15 mouse cellular contexts compared by ENCODE assay signal in genomic region chr2:174470786-174471405, GRCm38 (mm10). TPM values are rescaled to one million over a fixed set of nuclear protein-coding genes. Genes with fewer than 3 reads are reported as not detected.
DNase-seq lines count a peak whose midpoint lies in the region; ATAC-seq and TF ChIP-seq lines count a peak whose summit lies in the region.
"Had no signal": no experiment of that assay in that cellular context is flagged by ENCODE, and none has a peak within 500 bp of the region (broad histone marks: within the 10 kb centered on the region; RNA-seq: fewer than 3 reads in every experiment).

No protein-coding gene starts in this region.

- no peaks in the 10 kb centered on the region for H3K27me3 ChIP-seq in embryonic facial prominence, embryonic 15.5 days
- H3K27me3 ChIP-seq in embryonic facial prominence, embryonic 10.5 days (replicated peaks; ENCODE audit: low read depth, poor library complexity, severe bottlenecking) = no peaks in the 10 kb centered on the region
- H3K27me3 ChIP-seq in hindbrain, embryonic 13.5 days = no peaks in the 10 kb centered on the region
- no peaks in the 10 kb centered on the region for H3K27me3 ChIP-seq in hindbrain, embryonic 11.5 days (ENCODE audit: control insufficient read depth, insufficient read depth, low read length)
- H3K27me3 ChIP-seq in intestine, embryonic 15.5 days (replicated peaks) = no peaks in the 10 kb centered on the region
- no peaks in the 10 kb centered on the region for H3K27me3 ChIP-seq in liver, postnatal 0 days (ENCODE audit: insufficient read depth, low read length)

- H3K36me3 ChIP-seq in embryonic facial prominence, embryonic 15.5 days = peaks cover 27% of the 10 kb centered on the region
- peaks cover 61% of the 10 kb centered on the region for H3K36me3 ChIP-seq in embryonic facial prominence, embryonic 10.5 days (replicated peaks)
- peaks cover 26% of the 10 kb centered on the region for H3K36me3 ChIP-seq in hindbrain, embryonic 13.5 days
- H3K36me3 ChIP-seq in hindbrain, embryonic 11.5 days (ENCODE audit: control insufficient read depth, insufficient read depth, low read length) = no peaks in the 10 kb centered on the region
- H3K36me3 ChIP-seq in intestine, embryonic 15.5 days = peaks cover 12% of the 10 kb centered on the region; the same call in 1 of the 2 replicates
- peaks cover 32% of the 10 kb centered on the region for H3K36me3 ChIP-seq in liver, postnatal 0 days (replicated peaks; ENCODE audit: insufficient read depth, low read length)

- no peak for DNase-seq in embryonic facial prominence, embryonic 10.5 days (ENCODE audit: low spot score)
- DNase-seq in hindbrain, embryonic 11.5 days (ENCODE audit: low spot score) = no peak
- no peak for DNase-seq in liver, postnatal 0 days
- no peak for DNase-seq in left cerebral cortex, postnatal 36 days (ENCODE audit: low spot score in 2 of 2)
- no peak for DNase-seq in kidney, postnatal 14 days
- DNase-seq: cerebellum, postnatal 25 days; gastrocnemius, postnatal 25 days; kidney, postnatal 10 days; lung, postnatal 36 days; midbrain, embryonic 14.5 days; thymus, adult 2 months had no signal

- TF ChIP-seq EP300 in liver, postnatal 0 days (IDR thresholded peaks at IDR 0.05; ENCODE audit: low read depth) = no peak

- 91% methylated on average over 7 of the region's 7 CpGs for WGBS in embryonic facial prominence, embryonic 15.5 days
- 92% methylated on average over 7 of the region's 7 CpGs for WGBS in embryonic facial prominence, embryonic 10.5 days
- WGBS in hindbrain, embryonic 13.5 days = 96% methylated on average over 7 of the region's 7 CpGs
- WGBS in hindbrain, embryonic 11.5 days = 95% methylated on average over 7 of the region's 7 CpGs
- WGBS in intestine, embryonic 15.5 days = 90% methylated on average over 7 of the region's 7 CpGs
- WGBS in liver, postnatal 0 days (ENCODE audit: insufficient replicate concordance) = 79% methylated on average over 7 of the region's 7 CpGs

- no peak for ATAC-seq in embryonic facial prominence, embryonic 15.5 days (ENCODE audit: insufficient number of reproducible peaks, low FRiP score, low TSS enrichment, low read depth)
- ATAC-seq in hindbrain, embryonic 13.5 days (ENCODE audit: low FRiP score) = no peak
- no peak for ATAC-seq in hindbrain, embryonic 11.5 days (ENCODE audit: low FRiP score)
- no peak for ATAC-seq in intestine, embryonic 15.5 days
- ATAC-seq in liver, postnatal 0 days = no peak

- intact Hi-C loops in left cerebral cortex, postnatal 36 days (cut with DNase I) = no loop called here

- H3K4me2 ChIP-seq in embryonic facial prominence, embryonic 15.5 days (replicated peaks) = 0 out of 2 replicates have a peak overlapping the region, but pooled peaks have one; percentile 9
- no peak overlapping the region for H3K4me2 ChIP-seq in hindbrain, embryonic 13.5 days
- H3K4me2 ChIP-seq in hindbrain, embryonic 11.5 days (replicated peaks; ENCODE audit: low read depth, low read length) = no peak overlapping the region
- peak overlapping the region; percentile 83 for H3K4me2 ChIP-seq in intestine, embryonic 15.5 days (replicated peaks)
- peak overlapping the region; percentile 94 for H3K4me2 ChIP-seq in liver, postnatal 0 days (ENCODE audit: low read depth, low read length)

- TF ChIP-seq CTCF in liver, postnatal 0 days (IDR thresholded peaks at IDR 0.05; ENCODE audit: low read depth) = no peak

- no peaks in the 10 kb centered on the region for H3K9me3 ChIP-seq in embryonic facial prominence, embryonic 15.5 days (replicated peaks)
- no peaks in the 10 kb centered on the region for H3K9me3 ChIP-seq in embryonic facial prominence, embryonic 10.5 days
- no peaks in the 10 kb centered on the region for H3K9me3 ChIP-seq in hindbrain, embryonic 13.5 days
- no peaks in the 10 kb centered on the region for H3K9me3 ChIP-seq in hindbrain, embryonic 11.5 days (ENCODE audit: control insufficient read depth, low read length)
- H3K9me3 ChIP-seq in intestine, embryonic 15.5 days = no peaks in the 10 kb centered on the region
- no peaks in the 10 kb centered on the region for H3K9me3 ChIP-seq in liver, postnatal 0 days (ENCODE audit: low read length)

- H3K4me1 ChIP-seq in embryonic facial prominence, embryonic 15.5 days = peaks cover 14% of the 10 kb centered on the region
- peaks cover 15% of the 10 kb centered on the region for H3K4me1 ChIP-seq in embryonic facial prominence, embryonic 10.5 days
- H3K4me1 ChIP-seq in hindbrain, embryonic 13.5 days (replicated peaks) = peaks cover 18% of the 10 kb centered on the region
- H3K4me1 ChIP-seq in hindbrain, embryonic 11.5 days (replicated peaks; ENCODE audit: control insufficient read depth, insufficient read depth, low read length) = 0 out of 2 replicates have a peak, but pooled peaks cover 2% of the 10 kb centered on the region
- H3K4me1 ChIP-seq in intestine, embryonic 15.5 days (replicated peaks) = 0 out of 2 replicates have a peak, but pooled peaks cover 25% of the 10 kb centered on the region
- peaks cover 31% of the 10 kb centered on the region for H3K4me1 ChIP-seq in liver, postnatal 0 days (ENCODE audit: insufficient read depth)

- no peak overlapping the region for H3K4me3 ChIP-seq in embryonic facial prominence, embryonic 15.5 days (replicated peaks)
- no peak overlapping the region for H3K4me3 ChIP-seq in embryonic facial prominence, embryonic 10.5 days
- no peak overlapping the region for H3K4me3 ChIP-seq in hindbrain, embryonic 13.5 days
- no peak overlapping the region for H3K4me3 ChIP-seq in hindbrain, embryonic 11.5 days (ENCODE audit: low read depth, low read length)
- no peak overlapping the region for H3K4me3 ChIP-seq in intestine, embryonic 15.5 days (replicated peaks)
- H3K4me3 ChIP-seq in liver, postnatal 0 days (ENCODE audit: low read depth, low read length) = peak overlapping the region; percentile 86

- no peak overlapping the region for H3K9ac ChIP-seq in embryonic facial prominence, embryonic 15.5 days
- H3K9ac ChIP-seq in hindbrain, embryonic 13.5 days = 0 out of 2 replicates have a peak overlapping the region, but pooled peaks have one; percentile 9
- no peak overlapping the region for H3K9ac ChIP-seq in hindbrain, embryonic 11.5 days (ENCODE audit: low read depth, low read length)
- H3K9ac ChIP-seq in intestine, embryonic 15.5 days = no peak overlapping the region
- no peak overlapping the region for H3K9ac ChIP-seq in liver, postnatal 0 days (replicated peaks)

- no peak overlapping the region for H3K27ac ChIP-seq in embryonic facial prominence, embryonic 15.5 days (replicated peaks)
- no peak overlapping the region for H3K27ac ChIP-seq in embryonic facial prominence, embryonic 10.5 days (replicated peaks)
- no peak overlapping the region for H3K27ac ChIP-seq in hindbrain, embryonic 13.5 days
- no peak overlapping the region for H3K27ac ChIP-seq in hindbrain, embryonic 11.5 days (ENCODE audit: low read depth, low read length)
- H3K27ac ChIP-seq in intestine, embryonic 15.5 days = no peak overlapping the region
- 0 out of 2 replicates have a peak overlapping the region, but pooled peaks have one; percentile 13 for H3K27ac ChIP-seq in liver, postnatal 0 days (ENCODE audit: low read depth)

RNA-seq across cellular contexts. Expression of gene Prelid3b, which starts 2.0 kb away (rescaled TPM):
- 109 and 111 TPM in 2 replicates for polyA plus RNA-seq in embryonic facial prominence, embryonic 15.5 days (2015; fragmentation: Nextera tagmentation; extraction: Ambion mirVana)
- polyA plus RNA-seq in embryonic facial prominence, embryonic 10.5 days (2016; fragmentation: Nextera tagmentation; extraction: Ambion mirVana) = 121 and 133 TPM in 2 replicates
- polyA plus RNA-seq in hindbrain, embryonic 13.5 days (2015; fragmentation: Nextera tagmentation; extraction: Ambion mirVana) = 111 and 114 TPM in 2 replicates
- polyA plus RNA-seq in hindbrain, embryonic 11.5 days (2014; fragmentation: Nextera tagmentation; extraction: Ambion mirVana) = 130 and 141 TPM in 2 replicates
- 125 and 127 TPM in 2 replicates for polyA plus RNA-seq in intestine, embryonic 15.5 days (2015; fragmentation: Nextera tagmentation; extraction: Ambion mirVana)
- 68.6 and 72.3 TPM in 2 replicates for polyA plus RNA-seq in liver, postnatal 0 days (2015; fragmentation: Nextera tagmentation; extraction: Ambion mirVana)
- total RNA-seq in left cerebral cortex, postnatal 36 days (2021) = 10 to 100 TPM; 48.0 to 50.3 TPM

RNA-seq across cellular contexts. Expression of gene Atp5e, which starts 7.0 kb away (rescaled TPM):
- 730 and 783 TPM in 2 replicates for polyA plus RNA-seq in embryonic facial prominence, embryonic 15.5 days (2015; fragmentation: Nextera tagmentation; extraction: Ambion mirVana)
- 555 and 612 TPM in 2 replicates for polyA plus RNA-seq in embryonic facial prominence, embryonic 10.5 days (2016; fragmentation: Nextera tagmentation; extraction: Ambion mirVana)
- polyA plus RNA-seq in hindbrain, embryonic 13.5 days (2015; fragmentation: Nextera tagmentation; extraction: Ambion mirVana) = 832 and 843 TPM in 2 replicates
- 686 and 740 TPM in 2 replicates for polyA plus RNA-seq in hindbrain, embryonic 11.5 days (2014; fragmentation: Nextera tagmentation; extraction: Ambion mirVana)
- 746 and 850 TPM in 2 replicates for polyA plus RNA-seq in intestine, embryonic 15.5 days (2015; fragmentation: Nextera tagmentation; extraction: Ambion mirVana)
- 528 and 545 TPM in 2 replicates for polyA plus RNA-seq in liver, postnatal 0 days (2015; fragmentation: Nextera tagmentation; extraction: Ambion mirVana)
- total RNA-seq in left cerebral cortex, postnatal 36 days (2021) = 100 to 1,000 TPM; 278 to 343 TPM

RNA-seq across cellular contexts. Expression of gene Tubb1, which starts 20.4 kb away (rescaled TPM):
- polyA plus RNA-seq in embryonic facial prominence, embryonic 15.5 days (2015; fragmentation: Nextera tagmentation; extraction: Ambion mirVana) = 0.83 and 1.1 TPM in 2 replicates
- polyA plus RNA-seq in embryonic facial prominence, embryonic 10.5 days (2016; fragmentation: Nextera tagmentation; extraction: Ambion mirVana) = 4.3 and 5.2 TPM in 2 replicates
- polyA plus RNA-seq in hindbrain, embryonic 13.5 days (2015; fragmentation: Nextera tagmentation; extraction: Ambion mirVana) = 1.0 and 1.9 TPM in 2 replicates
- polyA plus RNA-seq in hindbrain, embryonic 11.5 days (2014; fragmentation: Nextera tagmentation; extraction: Ambion mirVana) = 5.3 and 5.7 TPM in 2 replicates
- 1.1 and 1.4 TPM in 2 replicates for polyA plus RNA-seq in intestine, embryonic 15.5 days (2015; fragmentation: Nextera tagmentation; extraction: Ambion mirVana)
- polyA plus RNA-seq in liver, postnatal 0 days (2015; fragmentation: Nextera tagmentation; extraction: Ambion mirVana) = 21.4 and 26.4 TPM in 2 replicates
- total RNA-seq in left cerebral cortex, postnatal 36 days (2021) = under 1 TPM in 1 of 2 experiments, not detected in 1; 0.22 TPM
- total RNA-seq: hematopoietic stem cell, adult 5-6 weeks had no signal

RNA-seq across cellular contexts. Expression of gene Ctsz, which starts 32.1 kb away (rescaled TPM):
- polyA plus RNA-seq in embryonic facial prominence, embryonic 15.5 days (2015; fragmentation: Nextera tagmentation; extraction: Ambion mirVana) = 215 and 224 TPM in 2 replicates
- polyA plus RNA-seq in embryonic facial prominence, embryonic 10.5 days (2016; fragmentation: Nextera tagmentation; extraction: Ambion mirVana) = 92.6 and 95.4 TPM in 2 replicates
- 80.8 and 81.5 TPM in 2 replicates for polyA plus RNA-seq in hindbrain, embryonic 13.5 days (2015; fragmentation: Nextera tagmentation; extraction: Ambion mirVana)
- polyA plus RNA-seq in hindbrain, embryonic 11.5 days (2014; fragmentation: Nextera tagmentation; extraction: Ambion mirVana) = 90.2 and 93.7 TPM in 2 replicates
- polyA plus RNA-seq in intestine, embryonic 15.5 days (2015; fragmentation: Nextera tagmentation; extraction: Ambion mirVana) = 247 and 298 TPM in 2 replicates
- polyA plus RNA-seq in liver, postnatal 0 days (2015; fragmentation: Nextera tagmentation; extraction: Ambion mirVana) = 174 and 178 TPM in 2 replicates
- 10 to 100 TPM; 29.9 to 35.9 TPM for total RNA-seq in left cerebral cortex, postnatal 36 days (2021)

RNA-seq across cellular contexts. Expression of gene Nelfcd, which starts 55.3 kb away (rescaled TPM):
- polyA plus RNA-seq in embryonic facial prominence, embryonic 15.5 days (2015; fragmentation: Nextera tagmentation; extraction: Ambion mirVana) = 116 and 118 TPM in 2 replicates
- polyA plus RNA-seq in embryonic facial prominence, embryonic 10.5 days (2016; fragmentation: Nextera tagmentation; extraction: Ambion mirVana) = 195 and 208 TPM in 2 replicates
- 115 and 118 TPM in 2 replicates for polyA plus RNA-seq in hindbrain, embryonic 13.5 days (2015; fragmentation: Nextera tagmentation; extraction: Ambion mirVana)
- 158 and 163 TPM in 2 replicates for polyA plus RNA-seq in hindbrain, embryonic 11.5 days (2014; fragmentation: Nextera tagmentation; extraction: Ambion mirVana)
- polyA plus RNA-seq in intestine, embryonic 15.5 days (2015; fragmentation: Nextera tagmentation; extraction: Ambion mirVana) = 83.3 and 83.6 TPM in 2 replicates
- 34.5 and 38.8 TPM in 2 replicates for polyA plus RNA-seq in liver, postnatal 0 days (2015; fragmentation: Nextera tagmentation; extraction: Ambion mirVana)
- 10 to 100 TPM; 48.9 to 49.0 TPM for total RNA-seq in left cerebral cortex, postnatal 36 days (2021)

Comparison
In these comparisons a context has a peak if more than half of its experiments do, and no peak if none do; other contexts are left out.
1. H3K4me2 ChIP-seq: peak in embryonic facial prominence, embryonic 15.5 days (single experiment), intestine, embryonic 15.5 days (single experiment) and liver, postnatal 0 days (single experiment); none in hindbrain, embryonic 13.5 days (single experiment) and hindbrain, embryonic 11.5 days (single experiment).